Mouse (Mus musculus): Measurements from ENCODE around the gene Mrps23. TPM values are rescaled to one million over a fixed set of nuclear protein-coding genes. Genes with fewer than 3 reads are reported as not detected.

The Mrps23 gene
- polyA plus RNA-seq, 1 experiment from 2014 or later: 28.7 TPM

- H3K9ac ChIP-seq (replicated peaks): no peak overlapping the region
- H3K9me3 ChIP-seq (ENCODE audit: low read length): no peaks in the 10 kb centered on the region
- H3K27me3 ChIP-seq (ENCODE audit: insufficient read depth, low read length): 0 out of 2 replicates have a peak, but pooled peaks cover 15% of the 10 kb centered on the region
- no peak for DNase-seq
- 0 out of 2 replicates have a peak, but pooled peaks cover 2% of the 10 kb centered on the region for H3K4me1 ChIP-seq (ENCODE audit: insufficient read depth)
- TF ChIP-seq CTCF (IDR thresholded peaks at IDR 0.05; ENCODE audit: low read depth): no peak
- H3K4me2 ChIP-seq (ENCODE audit: low read depth, low read length): no peak overlapping the region
- no peak overlapping the region for H3K27ac ChIP-seq (ENCODE audit: low read depth)
- H3K36me3 ChIP-seq (replicated peaks; ENCODE audit: insufficient read depth, low read length): no peaks in the 10 kb centered on the region
- H3K4me3 ChIP-seq (ENCODE audit: low read depth, low read length): no peak overlapping the region
- 72% methylated on average over 7 of the region's 7 CpGs for WGBS (ENCODE audit: insufficient replicate concordance)
- no peak for ATAC-seq
These were observed 47.1 kb downstream of the Mrps23 start for GRCm38 (mm10) chr11:88251295-88251694.

- Histone ChIP-seq H3K9ac (replicated peaks) (no peak overlapping the region), H3K9me3 (ENCODE audit: low read length) (no peaks in the 10 kb centered on the region), H3K27me3 (ENCODE audit: insufficient read depth, low read length) (0 out of 2 replicates have a peak, but pooled peaks cover 15% of the 10 kb centered on the region), H3K4me1 (ENCODE audit: insufficient read depth) (0 out of 2 replicates have a peak, but pooled peaks cover 2% of the 10 kb centered on the region), H3K27ac (ENCODE audit: low read depth) (no peak overlapping the region), H3K4me2 (ENCODE audit: low read depth, low read length) (no peak overlapping the region), H3K36me3 (replicated peaks; ENCODE audit: insufficient read depth, low read length) (no peaks in the 10 kb centered on the region), H3K4me3 (ENCODE audit: low read depth, low read length) (no peak overlapping the region)
- TF ChIP-seq CTCF (IDR thresholded peaks at IDR 0.05; ENCODE audit: low read depth): peak; percentile 96
- no peak for TF ChIP-seq EP300 (IDR thresholded peaks at IDR 0.05; ENCODE audit: low read depth)
- WGBS (ENCODE audit: insufficient replicate concordance): 11% methylated on average over 22 of the region's 22 CpGs
- DNase-seq (peak; percentile 85), ATAC-seq (peak; percentile 56; the same call in 1 of the 2 replicates)
These were observed 48.0 kb downstream of the Mrps23 start for GRCm38 (mm10) chr11:88251972-88252766.

GRCm38 (mm10) chr11:88252767-88253513 is 48.8 kb downstream of the Mrps23 start:
- WGBS (ENCODE audit: insufficient replicate concordance): 52% methylated on average over 10 of the region's 18 CpGs
- H3K4me3 ChIP-seq (ENCODE audit: low read depth, low read length): no peak overlapping the region
- no peak overlapping the region for H3K9ac ChIP-seq (replicated peaks)
- H3K4me2 ChIP-seq (ENCODE audit: low read depth, low read length): no peak overlapping the region
- 0 out of 2 replicates have a peak, but pooled peaks cover 1% of the 10 kb centered on the region for H3K9me3 ChIP-seq (ENCODE audit: low read length)
- H3K4me1 ChIP-seq (ENCODE audit: insufficient read depth): 0 out of 2 replicates have a peak, but pooled peaks cover 2% of the 10 kb centered on the region
- DNase-seq (no peak), ATAC-seq (no peak)
- TF ChIP-seq EP300 (IDR thresholded peaks at IDR 0.05; ENCODE audit: low read depth) (no peak), CTCF (IDR thresholded peaks at IDR 0.05; ENCODE audit: low read depth) (no peak)
- peaks cover 22% of the 10 kb centered on the region; the same call in 1 of the 2 replicates for H3K27me3 ChIP-seq (ENCODE audit: insufficient read depth, low read length)
- H3K27ac ChIP-seq (ENCODE audit: low read depth): no peak overlapping the region
- no peaks in the 10 kb centered on the region for H3K36me3 ChIP-seq (replicated peaks; ENCODE audit: insufficient read depth, low read length)

- Histone ChIP-seq H3K9me3 (ENCODE audit: low read length) (0 out of 2 replicates have a peak, but pooled peaks cover 4% of the 10 kb centered on the region), H3K27me3 (ENCODE audit: insufficient read depth, low read length) (peaks cover 27% of the 10 kb centered on the region; the same call in 1 of the 2 replicates), H3K27ac (ENCODE audit: low read depth) (no peak overlapping the region), H3K4me1 (ENCODE audit: insufficient read depth) (0 out of 2 replicates have a peak, but pooled peaks cover 2% of the 10 kb centered on the region), H3K4me3 (ENCODE audit: low read depth, low read length) (no peak overlapping the region), H3K4me2 (ENCODE audit: low read depth, low read length) (no peak overlapping the region), H3K9ac (replicated peaks) (no peak overlapping the region), H3K36me3 (replicated peaks; ENCODE audit: insufficient read depth, low read length) (no peaks in the 10 kb centered on the region)
- 65% methylated on average over 7 of the region's 7 CpGs for WGBS (ENCODE audit: insufficient replicate concordance)
- TF ChIP-seq CTCF (IDR thresholded peaks at IDR 0.05; ENCODE audit: low read depth) (no peak), EP300 (IDR thresholded peaks at IDR 0.05; ENCODE audit: low read depth) (no peak)
- ATAC-seq: no peak
- no peak for DNase-seq
These were observed 49.5 kb downstream of the Mrps23 start for GRCm38 (mm10) chr11:88253514-88254167.

- H3K9me3 ChIP-seq (ENCODE audit: low read length): peaks cover 11% of the 10 kb centered on the region
- no peak overlapping the region for H3K4me2 ChIP-seq (ENCODE audit: low read depth, low read length)
- H3K4me3 ChIP-seq (ENCODE audit: low read depth, low read length): no peak overlapping the region
- ATAC-seq (no peak), DNase-seq (no peak)
- H3K36me3 ChIP-seq (replicated peaks; ENCODE audit: insufficient read depth, low read length): no peaks in the 10 kb centered on the region
- 75% methylated on average over 4 of the region's 4 CpGs for WGBS (ENCODE audit: insufficient replicate concordance)
- no peak overlapping the region for H3K27ac ChIP-seq (ENCODE audit: low read depth)
- no peak overlapping the region for H3K9ac ChIP-seq (replicated peaks)
- no peaks in the 10 kb centered on the region for H3K4me1 ChIP-seq (ENCODE audit: insufficient read depth)
- TF ChIP-seq EP300 (IDR thresholded peaks at IDR 0.05; ENCODE audit: low read depth) (no peak), CTCF (IDR thresholded peaks at IDR 0.05; ENCODE audit: low read depth) (no peak)
- peaks cover 40% of the 10 kb centered on the region for H3K27me3 ChIP-seq (ENCODE audit: insufficient read depth, low read length)
These were observed 53.5 kb downstream of the Mrps23 start for GRCm38 (mm10) chr11:88257700-88258099.
